Mouse (Mus musculus): ENCODE measurements around the gene Clec1b.

The Clec1b gene

GRCm38 (mm10) chr6:129396997-129397396 lies at the start of gene Clec1b:
Gene Clec1b (plus strand): TSS chr6:129397297.
- DNase-seq (ENCODE audit: low read depth, low spot score): no peak

DNA sequence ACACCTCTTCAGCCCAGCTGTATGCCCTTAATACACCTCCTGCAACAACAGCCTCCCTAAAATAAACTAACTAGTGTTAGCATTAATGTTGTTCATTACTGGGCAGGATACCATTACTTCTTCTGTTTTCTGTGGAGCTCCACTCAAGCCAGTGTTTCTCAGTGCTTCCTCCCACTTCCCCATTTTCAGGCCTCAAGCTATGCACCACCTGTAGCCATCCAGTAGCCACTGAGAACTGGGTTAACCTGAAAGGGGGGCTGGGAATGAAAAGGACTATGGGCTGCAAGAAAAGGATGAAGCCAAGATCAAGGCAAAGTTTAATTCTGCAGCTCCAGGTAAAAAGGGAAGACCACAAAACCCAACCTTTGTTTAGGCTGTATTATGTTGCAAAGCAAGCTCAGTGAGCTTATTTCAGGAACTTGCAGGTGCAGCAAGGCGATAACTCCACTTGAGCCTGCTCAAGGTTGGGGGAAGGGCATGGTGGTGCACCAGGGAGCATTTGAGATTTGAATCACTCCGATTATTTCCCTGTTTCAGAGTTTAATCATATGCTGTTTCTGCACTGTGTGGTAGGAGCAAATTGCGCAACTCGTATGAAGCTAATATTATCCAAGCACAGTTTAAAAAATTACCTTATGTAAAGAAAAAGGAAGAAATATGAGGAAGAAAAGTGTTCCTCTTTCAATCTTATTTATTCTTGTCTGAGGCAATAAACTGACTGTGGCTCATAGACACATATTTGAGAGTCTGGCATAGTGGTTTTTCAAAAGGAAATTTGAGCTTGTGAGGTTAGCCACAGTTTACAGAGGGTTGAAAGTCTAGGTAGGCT lies 47.4 kb upstream of the Clec1b start:
- peak; percentile 54 for DNase-seq (ENCODE audit: low read depth, low spot score)

DNA sequence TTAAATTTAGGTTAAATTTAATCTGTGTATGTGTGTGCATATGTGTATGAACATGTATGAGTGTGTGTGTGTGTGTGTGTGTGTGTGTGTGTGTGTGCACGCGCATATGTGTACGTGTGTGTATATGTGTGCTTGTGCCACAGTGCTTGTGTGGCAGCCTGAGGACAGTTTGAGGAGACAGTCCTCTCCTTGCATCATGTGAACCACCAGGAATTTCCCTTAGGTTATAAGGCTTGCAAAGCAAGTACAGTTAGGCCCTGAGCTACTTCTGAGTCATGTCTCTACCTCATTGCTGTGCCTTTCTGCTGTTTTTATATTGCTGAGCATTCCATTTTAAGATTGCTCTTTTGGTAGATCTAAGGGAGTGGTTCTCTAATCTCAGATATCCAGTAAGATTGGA lies 46.0 kb upstream of the Clec1b start:
- DNase-seq (ENCODE audit: low read depth, low spot score): no peak

DNA sequence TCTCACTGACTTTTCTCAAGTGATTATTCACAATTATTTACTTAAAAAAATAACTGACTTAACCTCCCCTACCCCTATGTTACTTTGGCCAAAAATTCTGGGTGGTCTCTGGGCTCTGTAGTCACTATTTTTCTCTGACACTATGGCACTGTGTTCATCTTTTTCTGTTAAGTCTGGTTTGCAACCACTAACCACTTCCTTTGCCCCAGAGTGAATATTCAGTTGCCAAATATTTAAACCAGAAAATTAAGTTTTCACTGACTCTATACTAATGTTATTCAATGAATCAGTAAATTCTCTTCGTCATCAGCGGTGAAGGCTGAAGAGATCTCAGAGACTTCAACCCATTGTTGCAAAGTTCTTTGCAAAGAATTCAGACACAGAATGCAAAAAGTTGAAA lies 41.3 kb upstream of the Clec1b start:
- DNase-seq (ENCODE audit: low read depth, low spot score): no peak

DNA sequence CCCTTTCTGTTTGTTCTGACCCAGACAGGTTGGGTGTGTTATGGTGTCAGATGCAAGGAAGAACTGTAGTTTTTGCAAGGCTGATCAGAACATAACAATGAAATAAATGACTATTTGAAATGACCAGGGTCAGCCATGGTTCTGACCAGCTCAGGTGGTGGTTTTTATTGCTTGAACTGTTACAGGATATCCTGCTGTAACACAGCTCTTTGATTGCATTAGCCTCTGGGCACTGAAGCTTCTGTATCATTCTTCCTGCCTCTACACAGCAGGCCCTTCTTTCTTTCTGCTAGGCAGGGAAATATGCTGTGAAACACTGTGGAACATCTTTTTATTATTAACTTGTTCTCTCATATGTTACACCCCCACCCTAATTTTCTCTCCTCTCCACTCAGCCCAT lies 40.7 kb upstream of the Clec1b start:
- DNase-seq (ENCODE audit: low read depth, low spot score): no peak

- DNase-seq (ENCODE audit: low read depth, low spot score): no peak
Measured at GRCm38 (mm10) chr6:129359515-129359914, 37.6 kb upstream of the Clec1b start.

GRCm38 (mm10) chr6:129363942-129364341 lies 33.2 kb upstream of the Clec1b start:
- DNase-seq (ENCODE audit: low read depth, low spot score): peak; percentile 89

- peak; percentile 70 for DNase-seq (ENCODE audit: low read depth, low spot score)
Measured at GRCm38 (mm10) chr6:129365959-129366359, 31.1 kb upstream of the Clec1b start.

DNA sequence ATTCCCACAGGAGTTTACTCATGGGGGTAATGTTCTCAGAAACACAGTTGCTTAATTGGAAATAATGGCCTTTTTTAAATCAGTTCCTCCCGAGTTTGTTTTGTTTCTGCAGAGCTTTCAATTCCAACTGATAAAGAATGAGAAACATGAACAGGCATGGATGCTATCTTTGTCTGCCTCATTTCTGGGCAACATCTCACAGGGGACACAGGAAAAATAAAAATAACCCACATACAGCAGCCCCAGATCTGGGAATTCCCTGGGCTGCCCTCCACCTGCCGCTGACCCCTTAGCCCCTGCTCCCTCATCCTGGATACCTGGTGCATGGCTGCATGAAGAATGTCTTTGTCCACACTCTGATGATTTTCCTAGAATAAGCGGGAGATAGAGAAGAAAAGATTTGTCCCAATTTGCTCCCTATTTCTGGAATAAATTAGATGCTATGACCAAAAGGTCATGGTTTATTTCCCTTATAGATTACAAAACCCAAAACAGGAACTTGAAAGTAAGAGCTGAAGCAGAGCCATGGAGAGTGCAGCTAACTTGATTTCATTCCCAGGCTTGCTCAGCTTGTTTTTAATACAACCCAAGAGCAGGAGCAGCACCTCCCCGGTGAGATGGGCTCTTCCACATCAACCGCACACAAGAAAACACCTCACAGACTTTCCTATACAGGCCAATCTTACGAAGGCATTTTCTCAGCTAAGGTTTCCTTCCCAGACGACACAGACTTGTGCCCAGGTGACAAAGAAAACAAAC lies 27.5 kb upstream of the Clec1b start:
- DNase-seq (ENCODE audit: low read depth, low spot score): no peak

DNA sequence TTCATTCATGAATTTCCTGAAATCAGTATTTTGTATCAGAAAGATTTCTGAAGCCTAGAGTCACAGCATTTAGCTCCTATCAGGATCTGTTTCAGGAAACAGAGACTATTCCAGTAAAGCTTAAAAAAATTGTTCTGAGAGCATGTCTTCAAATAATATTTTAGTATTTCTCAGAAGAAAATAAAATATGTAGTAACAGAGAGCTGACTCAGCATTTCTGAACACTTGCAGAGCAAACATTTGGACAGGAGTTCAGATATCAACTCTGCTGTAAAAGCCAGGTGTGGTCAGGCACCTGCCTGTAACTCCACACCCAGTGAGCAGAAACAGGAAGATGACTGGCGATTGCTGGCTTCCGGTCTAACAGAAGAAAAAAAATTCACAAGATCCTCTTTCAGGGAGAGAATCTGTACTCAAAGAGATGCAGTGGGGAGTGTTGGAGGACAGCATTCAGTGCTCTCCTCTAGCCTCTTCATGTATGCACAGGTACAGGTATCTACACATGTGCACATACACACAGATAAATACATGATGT lies 22.1 kb upstream of the Clec1b start:
- no peak for DNase-seq (ENCODE audit: low read depth, low spot score)

GRCm38 (mm10) chr6:129380454-129380853 lies 16.6 kb upstream of the Clec1b start:
- no peak for DNase-seq (ENCODE audit: low read depth, low spot score)

DNA sequence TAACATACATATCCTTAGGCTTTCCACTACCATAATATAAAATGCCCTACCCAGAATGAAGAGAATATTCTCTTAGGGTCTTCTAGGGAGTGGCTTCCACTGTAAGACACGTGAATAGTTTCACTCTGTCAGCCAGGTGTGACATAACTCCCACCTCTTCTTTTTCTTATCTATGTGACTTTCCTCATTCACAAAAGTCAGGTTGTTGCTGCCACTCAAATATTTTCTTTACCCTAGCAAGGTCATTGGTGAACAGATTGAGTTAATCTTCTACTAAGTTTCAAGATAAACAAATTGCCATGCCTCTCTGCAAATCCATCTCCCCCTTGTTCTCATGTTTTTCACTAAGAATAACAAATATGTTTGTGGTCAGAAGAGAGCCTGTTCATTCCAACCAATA lies 15.4 kb upstream of the Clec1b start:
- no peak for DNase-seq (ENCODE audit: low read depth, low spot score)

GRCm38 (mm10) chr6:129383466-129383865 lies 13.6 kb upstream of the Clec1b start:
- no peak for DNase-seq (ENCODE audit: low read depth, low spot score)

DNA sequence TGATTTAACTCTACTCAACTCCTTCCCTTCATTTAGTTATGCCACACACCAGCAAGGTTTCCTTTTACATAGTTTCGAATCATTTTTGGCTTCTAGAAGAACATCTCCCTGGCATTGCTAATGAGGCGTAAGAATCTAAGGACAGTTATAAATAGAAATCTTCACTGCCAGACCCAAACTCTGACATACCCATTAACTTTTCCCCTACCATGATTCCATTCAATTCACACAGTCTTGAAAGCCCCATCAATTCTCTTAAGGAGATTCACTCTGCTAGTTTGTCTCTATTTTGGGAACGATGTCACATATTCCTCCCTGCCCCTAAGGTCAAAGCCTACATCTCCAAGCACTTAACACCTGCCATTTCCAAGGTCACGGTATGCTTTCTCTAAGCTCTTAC lies 12.1 kb upstream of the Clec1b start:
- DNase-seq (ENCODE audit: low read depth, low spot score): no peak

GRCm38 (mm10) chr6:129385774-129386173 lies 11.3 kb upstream of the Clec1b start, which contains the start of gene Clec12b:
Gene Clec12b (minus strand): TSS chr6:129385874.
- no peak for DNase-seq (ENCODE audit: low read depth, low spot score)

GRCm38 (mm10) chr6:129393087-129393720 lies 3.9 kb upstream of the Clec1b start:
- no peak for DNase-seq (ENCODE audit: low read depth, low spot score)

- no peak for DNase-seq (ENCODE audit: low read depth, low spot score)
Measured at GRCm38 (mm10) chr6:129393732-129394131, 3.4 kb upstream of the Clec1b start.

- no peak for DNase-seq (ENCODE audit: low read depth, low spot score)
Measured at GRCm38 (mm10) chr6:129399945-129400344, 2.8 kb downstream of the Clec1b start.

DNA sequence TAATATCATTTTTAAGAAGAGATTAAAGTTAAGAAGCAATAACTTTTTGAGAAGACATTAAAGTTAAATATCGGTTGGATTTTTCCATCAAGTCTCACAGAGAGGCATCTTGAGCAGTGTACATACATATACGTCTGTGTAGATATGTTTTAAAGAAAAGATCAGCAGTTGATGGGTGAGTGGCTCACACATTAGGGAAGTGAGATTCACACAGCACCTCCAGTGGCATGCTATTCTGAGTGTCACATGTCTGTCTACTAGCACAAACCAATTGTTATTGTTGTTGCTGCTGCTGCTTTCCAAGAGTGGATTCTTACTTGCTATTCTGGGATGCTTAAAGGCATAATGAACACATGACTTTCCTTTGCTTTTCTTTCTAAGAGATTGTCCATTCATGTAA lies 5.3 kb downstream of the Clec1b start:
- DNase-seq (ENCODE audit: low read depth, low spot score): no peak

DNA sequence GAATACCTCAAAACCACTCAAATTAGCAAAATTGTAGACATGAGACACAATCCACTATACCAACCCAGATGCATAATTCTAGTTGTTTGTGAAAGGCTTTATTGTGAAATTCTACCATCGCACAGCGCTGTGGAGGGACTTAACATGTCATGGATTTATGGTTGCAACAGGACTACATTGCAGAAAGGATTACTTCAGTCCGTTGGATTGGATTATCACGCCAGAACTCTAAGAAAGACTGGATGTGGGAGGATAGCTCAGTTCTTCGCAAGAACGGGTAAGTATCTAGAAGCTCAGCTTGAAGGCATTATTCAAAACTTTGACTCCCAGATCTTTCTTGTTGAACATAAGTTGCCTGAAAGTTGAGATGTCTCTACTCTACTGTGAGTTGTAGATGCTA lies 6.3 kb downstream of the Clec1b start:
- DNase-seq (ENCODE audit: low read depth, low spot score): no peak

GRCm38 (mm10) chr6:129405999-129406398 lies 8.9 kb downstream of the Clec1b start:
- DNase-seq (ENCODE audit: low read depth, low spot score): no peak

DNA sequence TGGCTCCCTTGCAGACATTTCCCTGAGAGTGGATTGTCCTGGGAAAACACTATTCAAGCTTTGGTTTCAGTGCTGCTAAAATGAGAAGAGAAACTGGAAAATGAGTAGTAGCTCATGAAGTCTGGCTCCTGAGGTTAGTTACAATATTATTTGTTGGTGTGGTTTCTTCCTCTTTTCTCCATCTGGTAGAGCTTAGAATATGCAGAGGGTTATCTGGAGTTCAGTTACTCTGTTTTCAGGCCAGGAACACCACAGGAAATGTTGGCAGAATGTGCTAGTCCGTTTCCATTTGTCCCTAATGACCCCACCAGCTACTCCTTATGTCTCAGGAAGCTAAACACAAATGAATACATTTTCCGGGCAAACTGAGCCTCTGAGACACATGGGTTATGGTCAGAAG lies 10.2 kb downstream of the Clec1b start:
- no peak for DNase-seq (ENCODE audit: low read depth, low spot score)

Data from ZHBTc4 (cell line).